Mouse (Mus musculus): ENCODE measurements around the gene Mpp2.

The Mpp2 gene

GRCm38 (mm10) chr11:102072729-102073128 lies 15.6 kb downstream of the Mpp2 start:
- no peak for DNase-seq (ENCODE audit: low spot score in 2 of 2)

- no peak for DNase-seq (ENCODE audit: low spot score in 2 of 2)
These were observed 17.9 kb downstream of the Mpp2 start for GRCm38 (mm10) chr11:102070426-102070825.

DNA sequence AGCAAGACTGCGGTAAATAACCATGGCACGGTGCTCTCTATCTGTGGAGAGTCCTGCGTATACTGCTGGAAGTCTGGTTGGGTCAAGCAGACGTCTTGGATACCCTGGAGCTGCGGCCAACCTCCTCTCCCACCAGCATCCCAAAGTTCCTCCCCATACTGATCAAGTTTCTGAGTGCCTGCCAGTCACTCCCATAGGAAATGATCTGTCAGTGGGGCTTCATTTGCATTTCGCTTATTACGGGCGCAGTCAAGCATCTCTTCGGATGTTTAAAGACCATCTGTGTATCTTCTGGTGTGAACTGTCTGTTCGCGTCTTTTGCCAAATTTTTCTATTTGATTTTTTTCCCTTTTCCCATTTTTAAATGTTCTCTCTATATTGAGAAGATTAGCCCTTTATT lies 18.7 kb downstream of the Mpp2 start:
- DNase-seq (ENCODE audit: low spot score in 2 of 2) = no peak

DNA sequence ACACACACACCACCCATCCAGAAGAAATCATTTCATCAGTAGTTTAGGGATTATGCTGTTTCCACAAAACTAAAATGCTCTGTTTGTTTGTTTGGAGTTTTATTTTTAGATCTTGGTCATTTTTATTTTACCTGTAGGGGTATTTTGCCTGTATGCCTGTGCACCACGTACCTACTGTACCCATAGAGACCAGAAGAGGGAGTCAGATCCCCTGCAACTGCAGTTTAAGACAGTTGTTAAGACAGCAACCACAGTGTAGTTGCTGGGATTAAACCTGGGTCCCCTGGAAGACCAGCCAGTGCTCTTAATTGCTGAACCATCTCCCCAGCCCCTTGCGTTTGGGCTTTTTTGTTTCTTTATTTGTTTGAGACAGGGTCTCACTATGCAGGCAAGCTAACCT lies 19.3 kb downstream of the Mpp2 start:
- DNase-seq (ENCODE audit: low spot score in 2 of 2) = no peak

- no peak for DNase-seq (ENCODE audit: low spot score in 2 of 2)
These were observed 25.2 kb downstream of the Mpp2 start for GRCm38 (mm10) chr11:102063076-102063475.

DNA sequence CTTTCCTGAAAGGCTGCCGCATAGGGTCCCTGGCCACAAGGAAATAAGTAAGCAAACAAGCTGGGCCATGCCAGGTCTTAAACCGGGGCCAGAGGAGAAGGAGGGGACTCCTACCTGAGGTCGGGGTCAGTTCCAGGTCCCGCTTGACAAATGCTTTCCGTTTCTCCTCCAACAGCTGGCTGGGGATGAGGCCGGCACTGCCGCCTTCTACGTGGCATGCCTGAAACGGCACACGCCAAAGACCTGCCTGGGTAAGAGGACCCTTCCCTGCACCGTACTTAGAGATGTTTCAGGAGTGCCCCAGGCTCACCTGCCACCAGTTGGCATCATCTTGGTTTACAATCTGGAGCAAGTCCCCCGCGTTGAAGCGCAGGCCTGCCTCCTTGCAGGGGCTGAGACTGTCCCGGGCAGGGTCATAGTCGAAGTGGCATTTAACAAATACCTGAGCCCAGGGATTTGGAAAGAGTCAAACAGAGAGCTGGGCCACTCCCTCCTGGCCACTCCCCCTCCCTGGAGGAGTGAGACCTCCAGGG lies 26.3 kb downstream of the Mpp2 start:
- no peak for DNase-seq (ENCODE audit: low spot score in 2 of 2)

DNA sequence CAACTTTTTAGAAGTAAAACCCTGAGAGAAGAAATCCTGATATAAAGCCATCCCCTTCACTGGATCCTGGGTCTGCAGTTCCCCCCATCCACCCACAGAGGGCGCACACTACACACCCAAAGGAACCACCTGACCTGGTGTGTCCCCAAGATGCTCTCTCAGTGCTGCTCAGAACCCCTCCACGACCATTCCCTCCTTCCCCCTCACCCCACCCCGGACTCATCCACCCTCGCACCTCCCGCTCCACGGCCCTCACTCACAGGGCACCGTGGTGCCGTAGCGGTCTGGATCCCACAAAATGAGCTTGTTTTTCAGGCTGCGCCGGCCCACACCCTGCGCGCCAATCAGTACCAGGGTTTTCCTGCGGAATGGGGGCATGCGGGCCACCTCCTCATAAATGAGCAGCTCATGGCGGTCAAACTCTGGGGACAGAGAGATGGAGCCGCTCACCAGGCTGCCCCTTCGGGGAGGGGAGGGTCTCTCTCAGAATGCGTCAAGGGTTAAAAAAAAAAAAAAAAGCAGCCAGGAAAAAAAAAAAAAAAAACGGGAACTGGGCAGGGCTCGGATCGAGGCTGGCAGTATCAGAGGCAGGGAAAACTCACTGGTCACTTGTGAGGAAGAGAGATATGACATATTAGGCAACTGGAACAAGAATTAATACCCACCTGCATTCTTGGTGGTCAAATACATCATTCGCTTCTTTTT lies 26.9 kb downstream of the Mpp2 start:
- peak; percentile 67 to 72 for DNase-seq (ENCODE audit: low spot score in 2 of 2)

DNA sequence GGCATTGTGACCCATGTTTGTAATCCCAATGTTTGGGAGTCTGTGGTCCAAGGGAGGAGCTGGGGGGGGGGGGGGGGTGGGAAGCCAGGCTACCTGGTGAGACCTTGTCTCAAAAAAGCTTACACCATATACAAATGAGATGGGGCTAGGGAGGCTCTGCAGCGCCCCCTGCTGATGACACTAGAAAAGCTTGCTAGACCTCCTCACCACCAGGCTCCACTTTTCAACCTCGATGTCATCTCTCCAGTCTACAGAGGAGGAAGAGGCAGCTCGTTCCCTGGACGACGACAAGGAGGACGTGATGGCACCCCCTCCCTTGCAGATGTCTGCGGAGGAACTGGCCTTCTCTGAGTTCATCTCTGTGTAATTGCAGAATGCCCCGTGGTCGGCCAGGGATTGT lies 34.5 kb downstream of the Mpp2 start:
- DNase-seq (ENCODE audit: low spot score in 2 of 2) = no peak

DNA sequence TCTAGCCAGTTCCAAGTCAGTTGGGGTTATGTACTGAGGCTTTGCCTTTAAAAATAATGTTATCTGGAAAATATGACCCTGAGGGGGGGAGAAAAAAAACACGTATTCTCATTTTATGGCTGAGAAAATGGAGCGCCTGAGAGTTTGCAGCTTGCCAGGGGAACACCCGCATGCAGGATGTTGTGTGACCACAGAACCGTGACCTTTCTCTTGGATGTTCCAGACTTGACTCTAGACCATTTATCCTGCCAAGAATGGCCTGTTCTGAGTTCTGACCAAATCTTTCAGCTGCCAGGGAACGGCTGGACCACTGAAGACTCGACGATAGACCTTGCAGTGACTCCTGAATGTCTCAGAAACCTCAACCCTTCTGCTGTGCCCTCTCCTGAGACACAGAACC lies 35.1 kb downstream of the Mpp2 start:
- no peak for DNase-seq (ENCODE audit: low spot score in 2 of 2)

GRCm38 (mm10) chr11:102052697-102053096 lies 35.6 kb downstream of the Mpp2 start:
- DNase-seq (ENCODE audit: low spot score in 2 of 2) = no peak

DNA sequence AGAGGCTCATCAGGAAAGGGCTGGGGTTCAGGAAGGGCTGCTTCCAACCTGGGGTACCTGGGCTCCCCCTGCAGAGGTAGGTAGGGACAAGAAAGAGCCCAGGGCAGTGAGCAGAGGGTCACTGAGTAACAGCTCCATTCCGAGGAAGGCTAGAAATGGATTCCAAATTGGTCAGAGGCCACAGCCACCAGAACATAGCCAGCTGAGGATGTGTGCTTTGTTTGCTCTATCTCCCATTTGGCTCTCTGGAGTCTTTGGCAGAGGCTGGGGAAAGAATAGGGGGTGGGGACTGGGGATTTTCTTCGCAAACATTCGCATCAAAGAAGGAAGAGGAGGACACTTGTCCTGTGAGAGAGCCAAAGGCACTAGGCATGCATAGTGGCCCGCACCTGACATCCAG lies 36.4 kb downstream of the Mpp2 start:
- no peak for DNase-seq (ENCODE audit: low spot score in 2 of 2)

DNA sequence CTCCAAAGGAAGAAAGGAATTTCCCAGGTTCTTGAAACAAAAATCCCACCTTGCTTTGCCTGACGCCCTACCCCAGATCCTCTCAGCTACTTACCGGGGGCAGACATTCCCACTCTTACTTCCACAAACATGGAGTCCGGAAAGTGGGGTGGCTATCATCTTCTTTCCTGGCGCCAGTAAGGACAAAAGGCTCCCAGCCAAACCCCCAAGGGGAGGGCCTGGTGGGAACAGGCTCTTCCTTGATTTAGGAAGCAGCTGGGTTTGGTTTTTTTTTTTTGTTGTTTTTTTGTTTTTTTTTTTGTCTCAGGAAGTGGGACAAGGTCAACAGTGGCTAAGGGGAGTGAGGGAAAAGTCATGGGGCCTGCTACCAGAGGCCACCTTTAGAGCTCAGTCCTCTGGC lies 36.8 kb downstream of the Mpp2 start:
- no peak for DNase-seq (ENCODE audit: low spot score in 2 of 2)

- DNase-seq (ENCODE audit: low spot score in 2 of 2) = no peak
These were observed 38.3 kb downstream of the Mpp2 start for GRCm38 (mm10) chr11:102049875-102050482.

- DNase-seq (ENCODE audit: low spot score in 2 of 2) = no peak
These were observed 41.7 kb downstream of the Mpp2 start for GRCm38 (mm10) chr11:102046607-102047006.

DNA sequence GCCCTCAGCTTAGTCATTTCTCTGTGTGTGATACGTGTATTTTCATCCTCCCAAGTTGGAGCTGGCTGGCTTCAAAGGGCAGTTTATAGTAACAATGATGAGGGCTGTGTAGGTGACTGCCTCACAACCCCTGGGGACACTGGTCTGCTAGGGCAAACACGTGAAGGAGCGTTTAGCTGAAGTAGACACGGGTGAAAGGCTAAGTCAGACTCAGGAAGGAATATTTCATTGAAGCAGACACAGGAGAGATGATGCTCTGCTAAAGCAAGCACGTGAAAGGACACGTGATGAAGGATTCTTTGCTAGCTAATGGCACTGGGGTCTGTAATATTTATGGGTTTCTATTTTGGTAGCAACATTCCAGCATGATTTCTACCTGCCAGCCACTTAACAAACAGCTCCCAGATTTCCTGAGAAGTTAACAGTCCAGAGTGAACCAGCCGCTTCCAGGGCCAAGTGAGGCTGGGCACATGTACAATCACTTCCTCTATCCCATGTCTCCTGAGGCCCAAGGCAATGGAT lies 43.6 kb downstream of the Mpp2 start:
- DNase-seq (ENCODE audit: low spot score in 2 of 2) = no peak

- no peak for DNase-seq (ENCODE audit: low spot score in 2 of 2)
These were observed 44.9 kb downstream of the Mpp2 start for GRCm38 (mm10) chr11:102043381-102043780.

GRCm38 (mm10) chr11:102042971-102043370 lies 45.3 kb downstream of the Mpp2 start:
- no peak for DNase-seq (ENCODE audit: low spot score in 2 of 2)

DNA sequence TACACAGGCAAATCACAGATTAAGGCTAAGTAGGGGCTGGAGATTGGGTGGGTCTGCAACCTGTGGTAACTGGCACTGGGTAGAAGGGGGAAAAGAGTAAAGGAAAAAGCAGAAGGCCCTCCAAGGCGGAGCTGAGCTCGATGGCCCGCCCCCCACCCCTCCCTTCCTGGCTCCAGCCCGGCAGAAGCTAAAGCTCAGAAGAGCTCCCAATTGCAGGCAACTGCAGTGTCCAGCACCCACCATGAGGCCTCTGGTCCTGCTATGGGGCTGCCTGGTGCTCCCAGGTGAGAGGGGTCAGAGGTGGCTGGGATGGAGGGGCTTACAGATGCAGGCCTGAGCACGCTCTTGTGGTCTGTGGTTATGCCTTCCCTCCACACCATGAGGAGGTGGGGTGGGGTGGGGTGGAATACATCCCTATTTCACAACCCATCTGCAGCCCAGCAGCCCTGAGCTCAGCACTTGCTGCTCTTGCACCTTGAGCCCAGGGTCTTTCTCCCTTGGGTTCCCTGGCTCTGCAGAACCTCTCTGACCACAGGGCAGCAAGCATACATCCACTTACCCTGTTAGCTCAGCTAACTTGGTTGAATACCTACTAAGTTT lies 46.9 kb downstream of the Mpp2 start, which contains the start of gene Cd300lg:
Gene Cd300lg (plus strand): TSS at position 160 of the 600 bp plus-strand sequence.
- no peak for DNase-seq (ENCODE audit: low spot score in 2 of 2)

- DNase-seq (ENCODE audit: low spot score in 2 of 2) = no peak
These were observed 47.7 kb downstream of the Mpp2 start for GRCm38 (mm10) chr11:102040646-102041045.

- DNase-seq (ENCODE audit: low spot score in 2 of 2) = no peak
These were observed 48.2 kb downstream of the Mpp2 start for GRCm38 (mm10) chr11:102040138-102040524.

DNA sequence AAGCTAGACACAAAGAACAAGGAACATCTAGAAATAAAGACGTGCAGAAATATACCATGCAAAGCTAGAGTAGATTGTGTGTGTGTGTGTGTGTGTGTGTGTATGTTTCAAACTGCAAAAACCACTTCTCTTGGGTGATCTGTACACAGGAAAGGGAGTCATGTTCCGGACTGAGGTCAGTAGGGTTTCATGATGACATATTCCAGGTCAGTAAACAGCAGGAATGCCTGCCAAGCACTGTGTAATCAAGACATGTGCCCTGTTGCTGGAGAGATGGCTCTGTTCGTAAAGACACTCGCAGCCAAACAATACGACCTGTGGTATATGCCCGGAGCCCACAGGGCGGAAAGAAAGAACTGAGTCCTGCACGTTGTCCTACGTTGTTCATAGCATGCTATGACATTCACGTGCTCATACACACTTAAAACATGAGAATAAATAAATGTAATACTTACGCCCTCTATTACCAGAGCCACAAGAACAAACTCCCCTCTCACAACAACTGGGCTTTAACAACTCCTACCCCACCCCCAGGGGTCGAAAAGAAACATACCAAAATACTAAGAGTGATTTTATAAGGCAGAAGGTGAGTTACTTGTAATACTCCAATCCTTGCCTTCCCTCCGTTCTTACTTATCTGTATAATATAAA lies 48.7 kb downstream of the Mpp2 start:
- no peak for DNase-seq (ENCODE audit: low spot score in 2 of 2)

DNA sequence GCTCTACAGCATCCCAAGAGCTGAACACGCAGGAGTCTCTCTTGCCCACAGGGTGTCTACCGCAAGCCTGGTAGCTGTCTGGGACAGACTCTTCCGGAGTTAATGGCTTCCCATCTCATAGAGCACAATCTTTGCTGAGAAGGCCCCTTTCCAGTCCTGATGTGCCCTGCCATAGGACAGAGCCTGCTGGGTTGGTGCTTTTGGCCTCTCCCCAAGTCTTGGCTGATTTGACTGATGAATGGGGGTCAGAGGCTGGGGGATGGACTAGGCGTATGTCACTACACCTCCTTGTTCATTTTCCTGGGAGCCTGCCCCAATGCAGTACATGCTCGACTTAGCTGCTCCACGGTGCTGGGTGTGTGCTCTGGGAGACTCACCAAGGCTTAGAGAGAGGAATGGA lies 50.5 kb downstream of the Mpp2 start:
- DNase-seq (ENCODE audit: low spot score in 2 of 2) = no peak
